7 mouse cellular contexts compared by ENCODE assay signal in genomic region chrX:169685131-169685530, GRCm38 (mm10). TPM values are rescaled to one million over a fixed set of nuclear protein-coding genes. Genes with fewer than 3 reads are reported as not detected.
DNase-seq lines count a peak whose midpoint lies in the region; ATAC-seq and TF ChIP-seq lines count a peak whose summit lies in the region.

Mid1 (plus strand) TSS chrX:169685199.

- no peaks in the 10 kb centered on the region for H3K4me1 ChIP-seq in ES-Bruce4 (ENCODE audit: control insufficient read depth, insufficient read depth, low read length)
- H3K4me1 ChIP-seq in forebrain, embryonic 14.5 days (ENCODE audit: control insufficient read depth, insufficient read depth, low read length): no peaks in the 10 kb centered on the region
- H3K4me1 ChIP-seq in hindbrain, embryonic 16.5 days (ENCODE audit: control insufficient read depth, insufficient read depth, low read depth, low read length): no peaks in the 10 kb centered on the region
- H3K4me1 ChIP-seq in liver, embryonic 12.5 days: no peaks in the 10 kb centered on the region
- H3K4me1 ChIP-seq in neural tube, embryonic 13.5 days (replicated peaks): no peaks in the 10 kb centered on the region

- TF ChIP-seq EP300 in ES-Bruce4 (IDR thresholded peaks at IDR 0.05; ENCODE audit: insufficient read depth, low read depth, low read length): no peak

- no peak for TF ChIP-seq CTCF in ES-Bruce4 (IDR thresholded peaks at IDR 0.05; ENCODE audit: low read depth, low read length)

- H3K9me3 ChIP-seq in ES-Bruce4 (replicated peaks; ENCODE audit: control insufficient read depth, insufficient read depth, low read length, poor library complexity, severe bottlenecking): no peaks in the 10 kb centered on the region
- no peaks in the 10 kb centered on the region for H3K9me3 ChIP-seq in forebrain, embryonic 14.5 days (replicated peaks; ENCODE audit: control insufficient read depth, low read length)
- no peaks in the 10 kb centered on the region for H3K9me3 ChIP-seq in hindbrain, embryonic 16.5 days (ENCODE audit: control insufficient read depth, low read length)
- H3K9me3 ChIP-seq in liver, embryonic 12.5 days (replicated peaks): no peaks in the 10 kb centered on the region
- no peaks in the 10 kb centered on the region for H3K9me3 ChIP-seq in neural tube, embryonic 13.5 days

- peak within 1 kb of the TSS; percentile 40 for H3K4me2 ChIP-seq in forebrain, embryonic 14.5 days (ENCODE audit: low read length)
- peak within 1 kb of the TSS; percentile 52 for H3K4me2 ChIP-seq in hindbrain, embryonic 16.5 days (ENCODE audit: low read length)
- peak within 1 kb of the TSS; percentile 31 for H3K4me2 ChIP-seq in liver, embryonic 12.5 days
- H3K4me2 ChIP-seq in neural tube, embryonic 13.5 days: peak within 1 kb of the TSS; percentile 43

- no peak within 1 kb of the TSS for H3K9ac ChIP-seq in ES-Bruce4 (ENCODE audit: low read depth, poor library complexity, severe bottlenecking)
- no peak within 1 kb of the TSS for H3K9ac ChIP-seq in forebrain, embryonic 14.5 days (ENCODE audit: low read length)
- H3K9ac ChIP-seq in hindbrain, embryonic 16.5 days (ENCODE audit: low read depth, low read length): no peak within 1 kb of the TSS
- H3K9ac ChIP-seq in liver, embryonic 12.5 days: no peak within 1 kb of the TSS
- no peak within 1 kb of the TSS for H3K9ac ChIP-seq in neural tube, embryonic 13.5 days

- WGBS in forebrain, embryonic 14.5 days: 23% methylated on average over 10 of the region's 10 CpGs
- 23% methylated on average over 10 of the region's 10 CpGs for WGBS in hindbrain, embryonic 16.5 days
- 22% methylated on average over 9 of the region's 10 CpGs for whole genome bisulfite sequencing in liver, embryonic 12.5 days (ENCODE audit: insufficient replicate concordance)
- WGBS in neural tube, embryonic 13.5 days: 15% methylated on average over 10 of the region's 10 CpGs

- no peak for ATAC-seq in forebrain, embryonic 14.5 days
- ATAC-seq in hindbrain, embryonic 16.5 days: no peak
- ATAC-seq in liver, embryonic 12.5 days: no peak
- no peak for ATAC-seq in neural tube, embryonic 13.5 days (ENCODE audit: low read depth)

- peak; percentile 73 to 83 for DNase-seq in adrenal gland, adult (ENCODE audit: inconsistent age in 2 of 2, low spot score in 1 of 2)
- DNase-seq in forebrain, embryonic 14.5 days (ENCODE audit: low spot score): no peak
- DNase-seq in cerebellum, adult 18-20 months: no peak

- H3K27me3 ChIP-seq in ES-Bruce4 (ENCODE audit: control insufficient read depth, insufficient read depth, low read length, poor library complexity, severe bottlenecking): no peaks in the 10 kb centered on the region
- H3K27me3 ChIP-seq in forebrain, embryonic 14.5 days (replicated peaks; ENCODE audit: control insufficient read depth, insufficient read depth, low read length): no peaks in the 10 kb centered on the region
- H3K27me3 ChIP-seq in hindbrain, embryonic 16.5 days (replicated peaks; ENCODE audit: control insufficient read depth, insufficient read depth, low read length): peaks cover 2% of the 10 kb centered on the region; the same call in 1 of the 2 replicates
- no peaks in the 10 kb centered on the region for H3K27me3 ChIP-seq in liver, embryonic 12.5 days (replicated peaks)
- peaks cover 40% of the 10 kb centered on the region for H3K27me3 ChIP-seq in neural tube, embryonic 13.5 days

- no peak within 1 kb of the TSS for H3K27ac ChIP-seq in ES-Bruce4 (ENCODE audit: insufficient read depth, low read length)
- H3K27ac ChIP-seq in forebrain, embryonic 14.5 days (ENCODE audit: low read depth, low read length): no peak within 1 kb of the TSS
- H3K27ac ChIP-seq in hindbrain, embryonic 16.5 days (ENCODE audit: low read depth, low read length): no peak within 1 kb of the TSS
- H3K27ac ChIP-seq in liver, embryonic 12.5 days: no peak within 1 kb of the TSS
- H3K27ac ChIP-seq in neural tube, embryonic 13.5 days (replicated peaks): no peak within 1 kb of the TSS

- no peak for TF ChIP-seq POLR2A in ES-Bruce4 (IDR thresholded peaks at IDR 0.05; ENCODE audit: insufficient read depth, low read length)

- no peak within 1 kb of the TSS for H3K4me3 ChIP-seq in ES-Bruce4 (ENCODE audit: low read depth, low read length)
- H3K4me3 ChIP-seq in forebrain, embryonic 14.5 days (ENCODE audit: low read depth, low read length): no peak within 1 kb of the TSS; the same call in 1 of the 2 replicates
- peak within 1 kb of the TSS; percentile 34 for H3K4me3 ChIP-seq in hindbrain, embryonic 16.5 days (ENCODE audit: low read length)
- H3K4me3 ChIP-seq in liver, embryonic 12.5 days: peak within 1 kb of the TSS; percentile 11; the same call in 1 of the 2 replicates
- H3K4me3 ChIP-seq in neural tube, embryonic 13.5 days: peak within 1 kb of the TSS; percentile 22

- no peaks in the 10 kb centered on the region for H3K36me3 ChIP-seq in ES-Bruce4 (ENCODE audit: control insufficient read depth, insufficient read depth, low read length, poor library complexity, severe bottlenecking)
- H3K36me3 ChIP-seq in forebrain, embryonic 14.5 days (ENCODE audit: control insufficient read depth, insufficient read depth, low read length): no peaks in the 10 kb centered on the region
- no peaks in the 10 kb centered on the region for H3K36me3 ChIP-seq in hindbrain, embryonic 16.5 days (ENCODE audit: control insufficient read depth, insufficient read depth, low read length)
- H3K36me3 ChIP-seq in liver, embryonic 12.5 days: no peaks in the 10 kb centered on the region
- H3K36me3 ChIP-seq in neural tube, embryonic 13.5 days: no peaks in the 10 kb centered on the region

RNA-seq across cellular contexts. Expression of gene Mid1, which starts in this region (rescaled TPM):
- polyA plus RNA-seq in ES-Bruce4 (2011; ENCODE audit: insufficient read depth, insufficient read length, low read depth, missing spikeins): 116 and 125 TPM in 2 replicates
- polyA plus RNA-seq in forebrain, embryonic 14.5 days (2014; fragmentation: Nextera tagmentation; extraction: Ambion mirVana): 8.6 and 10.1 TPM in 2 replicates
- 4.2 and 4.3 TPM in 2 replicates for polyA plus RNA-seq in hindbrain, embryonic 16.5 days (2015; fragmentation: Nextera tagmentation; extraction: Ambion mirVana)
- polyA plus RNA-seq in liver, embryonic 12.5 days (2016; fragmentation: Nextera tagmentation; extraction: Ambion mirVana): 2.9 and 3.3 TPM in 2 replicates
- polyA plus RNA-seq in neural tube, embryonic 13.5 days (2015; fragmentation: Nextera tagmentation; extraction: Ambion mirVana): 5.2 and 6.4 TPM in 2 replicates

Comparison
In these comparisons a context has a peak if more than half of its experiments do, and no peak if none do; other contexts are left out.
1. RNA of gene Mid1 (polyA plus RNA-seq): 116 to 125 TPM in ES-Bruce4; 8.6 to 10.1 TPM in forebrain, embryonic 14.5 days, 5.2 to 6.4 TPM in neural tube, embryonic 13.5 days, 4.2 to 4.3 TPM in hindbrain, embryonic 16.5 days and 2.9 to 3.3 TPM in liver, embryonic 12.5 days; every median in the first group is over 10 times any median in the second.
2. H3K4me3 ChIP-seq: peak in hindbrain, embryonic 16.5 days (single experiment), liver, embryonic 12.5 days (single experiment) and neural tube, embryonic 13.5 days (single experiment); none in ES-Bruce4 (single experiment) and forebrain, embryonic 14.5 days (single experiment).
3. DNase-seq: peak in adrenal gland, adult (2 of 2); none in forebrain, embryonic 14.5 days (single experiment) and cerebellum, adult 18-20 months (0 of 2).
4. Peak in every context shown above with its lines, with median percentiles within 50 percentile points of each other: H3K4me2 ChIP-seq.